8 mouse cellular contexts compared by ENCODE assay signal in genomic region chr11:106065923-106066571, GRCm38 (mm10). TPM values are rescaled to one million over a fixed set of nuclear protein-coding genes. Genes with fewer than 3 reads are reported as not detected.
A peak's percentile ranks its signal among the peaks of the same experiment; 100 is the strongest.
DNase-seq lines count a peak whose midpoint lies in the region; ATAC-seq lines count a peak whose summit lies in the region.

TSS of gene Taco1 (plus strand) at chr11:106066061.

- peak within 1 kb of the TSS; percentile 83 for H3K9ac ChIP-seq in hindbrain, embryonic 12.5 days

- DNase-seq in NIH3T3 (ENCODE audit: low read depth), result peak; percentile 98
- peak; percentile 98 for DNase-seq in cerebellum, postnatal 10 days
- peak; percentile 87 to 94 for DNase-seq in frontal cortex, postnatal 10 days (ENCODE audit: low spot score in 2 of 2)
- DNase-seq in layer of hippocampus, postnatal 14 days (ENCODE audit: low spot score in 2 of 2), result peak; percentile 92 to 95
- peak; percentile 98 for DNase-seq in lung, postnatal 14 days
- DNase-seq in retina, adult 2 months (ENCODE audit: low read depth, low spot score), result peak; percentile 89
- peak; percentile 87 to 89 for DNase-seq in thymus, postnatal 36 days

- peak; percentile 95 for ATAC-seq in hindbrain, embryonic 12.5 days (ENCODE audit: low FRiP score)

- H3K27ac ChIP-seq in hindbrain, embryonic 12.5 days, result peak within 1 kb of the TSS; percentile 78

- H3K27me3 ChIP-seq in hindbrain, embryonic 12.5 days, result no peaks in the 10 kb centered on the region

- peak within 1 kb of the TSS; percentile 69 for H3K4me3 ChIP-seq in hindbrain, embryonic 12.5 days

- H3K4me2 ChIP-seq in hindbrain, embryonic 12.5 days (replicated peaks), result peak within 1 kb of the TSS; percentile 76

- no peaks in the 10 kb centered on the region for H3K9me3 ChIP-seq in hindbrain, embryonic 12.5 days (replicated peaks)

- H3K36me3 ChIP-seq in hindbrain, embryonic 12.5 days, result 0 out of 2 replicates have a peak, but pooled peaks cover 3% of the 10 kb centered on the region

- peaks cover 8% of the 10 kb centered on the region for H3K4me1 ChIP-seq in hindbrain, embryonic 12.5 days

- WGBS in hindbrain, embryonic 12.5 days, result under 1% methylated on average over 49 of the region's 49 CpGs

RNA-seq across cellular contexts. Expression of gene Taco1, which starts in this region (rescaled TPM):
- polyA plus RNA-seq in hindbrain, embryonic 12.5 days (2016; fragmentation: Nextera tagmentation; extraction: Ambion mirVana), result 9.0 and 9.2 TPM in 2 replicates
- total RNA-seq in layer of hippocampus, postnatal 14 days (2021), result 10 to 100 TPM; 17.3 to 18.1 TPM

Comparison
In these comparisons a context has a peak if more than half of its experiments do, and no peak if none do; other contexts are left out.
1. Peak in every context shown above with its lines: DNase-seq, ATAC-seq, H3K4me3 ChIP-seq and H3K27ac ChIP-seq.